Mouse (Mus musculus) thymus, postnatal 4 days (tissue): ENCODE results near the gene Ip6k3.

Experiments used
- DNase-seq: peaks from one replicate; pipeline ENCODE4 v3.0.0; 2021

Gene Ip6k3

DNA sequence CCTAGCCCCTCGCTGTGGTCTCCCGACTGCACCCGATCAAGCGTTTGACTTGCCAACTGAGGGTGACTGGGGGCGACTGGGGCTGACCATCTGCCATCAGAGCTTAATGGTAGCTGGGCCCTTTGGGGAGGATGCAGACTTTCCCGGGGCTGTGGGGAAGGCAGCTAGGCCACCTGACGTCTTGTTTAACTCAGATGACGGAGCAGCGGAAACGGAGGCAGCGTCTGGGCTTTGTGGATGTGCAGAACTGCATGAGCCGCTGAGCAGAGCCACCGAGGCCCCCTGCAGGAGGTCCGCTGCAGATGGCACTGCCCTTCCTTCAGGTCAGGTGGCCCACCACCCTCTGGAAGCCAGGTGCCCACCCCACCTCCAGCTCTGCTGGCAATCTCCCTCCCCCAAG, 46.3 kb downstream of the Ip6k3 start:
- no peak for DNase-seq

DNA sequence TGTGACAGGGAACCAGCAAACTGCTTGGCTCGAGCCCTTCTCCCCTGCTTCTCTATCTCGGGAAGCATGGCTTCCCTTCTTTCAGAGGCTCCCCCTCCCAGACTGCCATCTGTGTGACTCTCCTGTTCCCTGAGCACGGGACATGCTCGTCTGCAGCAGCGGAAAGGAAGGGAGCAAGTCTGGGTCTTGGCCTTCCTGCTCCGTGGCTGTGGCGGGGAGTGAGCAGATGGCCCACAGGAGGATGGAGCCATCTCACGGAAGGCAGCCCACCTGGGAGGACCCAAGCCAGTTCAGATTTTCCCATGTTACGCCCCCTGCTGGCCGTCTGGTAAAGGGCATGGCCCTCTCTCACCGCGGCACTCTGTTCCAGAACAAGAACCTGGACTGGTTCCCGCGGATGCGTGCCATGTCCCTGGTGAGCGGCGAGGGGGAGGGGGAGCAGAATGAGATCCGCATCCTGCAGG, 47.0 kb downstream of the Ip6k3 start:
- DNase-seq, result peak; percentile 72

DNA sequence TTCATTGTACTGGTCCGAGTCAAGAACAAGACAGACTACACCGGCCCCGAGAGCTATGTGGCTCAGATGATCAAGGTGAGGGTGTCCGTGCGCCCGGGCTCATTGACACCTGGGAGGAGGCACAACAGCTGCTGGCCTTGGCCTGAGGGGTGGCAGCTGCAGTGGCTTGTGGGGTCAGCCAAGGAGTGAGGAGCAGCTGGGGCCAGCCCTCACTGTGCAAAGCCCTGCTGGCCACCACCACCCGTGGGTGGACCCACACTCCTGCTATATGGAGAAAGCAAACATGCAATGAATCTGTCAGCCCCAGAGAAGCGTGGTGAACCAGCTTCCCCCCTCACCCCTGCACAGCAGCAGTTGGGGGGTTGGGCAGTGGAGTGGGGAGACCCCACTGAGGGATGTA, 47.6 kb downstream of the Ip6k3 start:
- no peak for DNase-seq

DNA sequence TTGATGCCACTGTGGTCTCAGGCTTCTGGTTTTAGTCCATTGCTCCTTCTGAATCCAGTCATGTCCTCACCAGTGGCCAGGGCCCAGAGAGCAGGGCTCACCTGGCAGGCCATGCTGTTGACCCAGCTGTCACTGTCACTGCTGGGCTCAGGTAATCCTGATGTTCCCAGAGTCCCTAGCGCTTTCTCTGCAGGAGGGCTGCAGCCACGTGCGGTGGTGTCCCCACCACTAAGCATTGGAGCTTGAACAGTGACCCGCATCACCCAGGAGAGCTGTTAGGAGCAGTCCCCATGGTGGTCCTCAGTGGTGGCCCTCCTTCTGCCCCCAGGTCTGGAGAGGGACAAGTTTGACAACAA, 48.1 kb downstream of the Ip6k3 start:
- DNase-seq, result no peak

DNA sequence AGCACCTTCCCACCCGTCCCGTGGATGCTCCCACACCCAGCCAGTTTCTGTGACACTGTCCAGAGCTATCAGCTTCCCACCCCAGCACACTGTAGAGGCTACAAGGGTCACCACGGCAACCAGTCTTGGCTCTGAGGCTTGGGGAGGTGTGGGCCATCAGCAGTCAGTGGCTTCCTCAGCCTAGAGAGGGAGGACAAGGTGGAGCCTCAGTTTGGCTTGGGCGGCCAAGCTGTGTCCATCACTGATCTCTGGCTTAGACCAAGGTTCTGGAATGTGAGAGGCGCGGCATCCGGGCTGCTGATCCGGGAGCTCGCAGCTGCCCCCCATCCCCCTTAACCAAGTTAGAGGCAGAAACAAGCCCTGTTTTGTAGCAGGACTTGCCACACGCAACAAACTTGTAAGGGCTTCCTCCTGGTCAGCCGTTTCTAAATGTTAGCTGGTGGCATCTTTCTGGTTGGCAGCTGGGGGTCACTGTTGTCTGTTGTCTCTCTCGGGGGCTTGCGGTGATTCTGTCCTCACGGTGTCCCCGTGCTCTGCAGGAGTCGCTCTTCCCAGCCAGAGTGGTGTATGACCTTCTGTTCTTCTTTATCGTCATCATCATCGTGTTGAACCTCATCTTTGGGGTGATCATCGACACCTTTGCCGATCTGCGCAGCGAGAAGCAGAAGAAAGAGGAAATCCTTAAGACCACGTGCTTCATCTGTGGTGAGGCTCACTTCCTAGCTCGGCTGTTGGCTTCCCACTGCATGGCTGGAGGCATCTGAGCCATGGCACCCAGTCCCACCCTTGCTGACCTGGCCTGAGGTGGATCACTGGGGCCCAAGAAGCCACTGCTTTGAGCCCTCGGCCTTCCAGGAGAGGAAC, 48.7 kb downstream of the Ip6k3 start:
- no peak for DNase-seq

DNA sequence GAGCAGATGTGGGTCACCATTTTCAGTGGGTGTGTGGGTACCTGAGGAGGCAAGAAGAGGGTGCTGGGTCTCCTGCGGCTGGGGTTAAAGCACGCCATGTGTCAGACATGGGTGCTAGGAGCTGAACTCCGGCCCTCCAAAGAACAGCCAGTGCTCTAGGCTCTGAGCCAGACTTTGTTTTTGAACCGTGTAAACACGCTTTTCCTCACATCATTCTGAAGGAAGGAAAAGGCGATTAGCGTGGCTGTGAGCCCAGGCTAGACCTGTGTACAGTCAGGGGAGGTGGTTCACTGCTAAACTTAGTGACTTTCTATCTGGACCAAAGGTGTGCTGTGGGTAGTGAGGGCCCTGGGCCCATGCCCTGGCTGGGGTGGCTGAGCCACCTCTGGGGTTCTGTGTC, 57.5 kb downstream of the Ip6k3 start:
- no peak for DNase-seq

DNA sequence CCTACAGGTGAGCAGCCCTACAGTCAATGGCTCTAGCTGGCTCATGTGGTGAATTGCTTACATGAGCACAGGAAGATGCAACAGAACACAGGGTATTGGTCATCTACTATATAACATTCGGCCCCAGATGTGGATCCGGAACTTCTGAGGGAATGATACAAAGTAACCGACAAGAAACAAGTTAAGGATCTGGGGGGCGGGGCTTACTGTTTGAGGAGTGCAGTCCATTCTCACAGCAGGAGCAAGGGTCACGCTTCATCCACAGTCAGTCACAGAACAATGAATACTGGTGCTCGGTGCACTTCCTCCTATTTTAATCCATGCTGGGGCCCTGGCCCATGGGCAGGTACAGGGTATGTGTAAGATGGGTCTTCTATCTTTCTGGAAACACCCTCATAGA, 59.7 kb downstream of the Ip6k3 start:
- DNase-seq, result no peak

DNA sequence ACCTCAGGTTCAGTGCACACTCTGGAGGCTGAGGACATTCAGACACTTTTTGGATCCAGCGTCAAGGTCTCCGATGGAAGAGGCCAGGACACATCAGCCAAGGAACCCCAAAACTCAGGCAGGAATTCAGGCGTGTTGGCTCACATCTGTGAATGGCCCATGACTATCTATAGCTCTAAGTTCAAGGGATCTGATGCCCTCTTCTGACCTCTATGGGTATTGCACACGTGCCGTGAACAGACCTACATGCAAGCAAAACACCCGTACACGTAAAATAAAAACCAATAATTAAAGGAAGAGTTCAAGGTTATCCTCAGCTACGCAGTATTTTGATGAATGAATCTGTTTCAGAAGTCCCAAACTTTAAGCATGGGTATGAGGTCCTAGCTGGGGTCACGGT, 60.9 kb downstream of the Ip6k3 start:
- DNase-seq, result peak; percentile 70

DNA sequence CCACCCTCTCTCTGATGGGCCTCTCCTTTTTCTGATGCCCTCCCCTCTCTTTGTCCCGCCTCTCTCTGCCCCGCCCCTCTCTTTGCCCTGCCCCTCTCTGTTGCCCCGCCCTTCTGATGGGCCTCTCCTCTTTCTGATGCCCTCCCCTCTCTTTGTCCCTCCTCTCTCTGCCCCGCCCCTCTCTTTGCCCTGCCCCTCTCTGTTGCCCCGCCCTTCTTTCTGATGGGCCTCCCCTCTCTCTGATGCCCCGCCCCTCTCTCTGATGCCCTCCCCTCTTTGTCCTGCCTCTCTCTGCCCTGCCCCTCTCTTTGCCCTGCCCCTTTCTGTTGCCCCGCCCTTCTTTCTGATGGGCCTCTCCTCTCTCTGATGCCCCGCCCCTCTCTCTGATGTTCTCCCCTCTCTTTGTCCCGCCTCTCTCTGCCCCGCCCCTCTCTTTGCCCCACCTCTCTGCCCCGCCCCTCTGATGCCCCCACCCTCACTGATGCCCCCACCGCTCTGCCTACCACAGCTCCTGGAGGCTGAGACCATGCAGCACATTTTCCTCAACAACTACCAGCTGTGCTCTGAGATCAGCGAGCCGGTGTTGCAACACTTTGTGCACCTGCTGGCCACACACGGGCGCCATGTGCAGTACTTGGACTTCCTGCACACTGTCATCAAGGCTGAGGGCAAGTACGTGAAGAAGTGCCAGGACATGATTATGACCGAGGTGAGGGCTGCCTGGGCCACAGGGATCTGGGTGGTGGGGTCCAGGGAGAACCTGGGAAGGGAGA, 61.7 kb downstream of the Ip6k3 start:
- no peak for DNase-seq

DNA sequence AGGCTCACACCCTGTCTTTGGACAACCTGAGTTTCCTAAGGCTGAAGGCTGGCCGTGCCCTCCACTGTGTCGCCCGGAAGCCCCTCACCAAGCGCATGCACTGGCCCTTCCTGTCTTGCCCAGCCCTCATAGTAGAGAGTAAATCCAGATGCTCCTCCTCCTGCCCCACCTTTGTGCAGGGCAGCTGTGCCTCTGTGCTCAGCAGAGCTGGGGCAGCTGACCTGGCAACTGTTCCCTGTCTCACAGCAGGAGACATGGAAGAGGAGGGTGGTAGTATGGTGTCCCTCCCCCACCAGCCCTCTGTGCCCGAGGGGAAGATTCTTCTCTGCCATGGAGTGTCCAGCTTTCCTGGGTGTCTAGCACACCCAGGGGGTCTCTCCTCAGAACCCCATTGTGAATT, 65.9 kb downstream of the Ip6k3 start:
- no peak for DNase-seq

DNA sequence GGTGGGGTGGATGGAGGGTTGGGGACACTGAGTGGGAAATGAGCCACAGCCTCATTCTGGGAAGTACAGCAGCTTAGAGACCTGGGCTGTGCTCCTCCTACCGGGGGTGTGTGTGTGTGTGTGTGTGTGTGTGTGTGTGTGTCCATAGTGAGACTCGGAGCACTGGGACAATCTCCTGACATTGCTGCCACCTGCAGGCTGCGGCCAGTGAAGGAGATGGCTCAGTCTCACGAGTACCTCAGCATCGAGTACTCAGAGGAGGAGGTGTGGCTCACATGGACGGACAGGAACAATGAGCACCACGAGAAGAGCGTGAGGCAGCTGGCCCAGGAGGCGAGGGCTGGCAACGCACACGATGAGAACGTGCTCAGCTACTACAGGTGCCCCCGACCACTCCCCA, 71.9 kb downstream of the Ip6k3 start:
- no peak for DNase-seq
